In the genomic region with DNA sequence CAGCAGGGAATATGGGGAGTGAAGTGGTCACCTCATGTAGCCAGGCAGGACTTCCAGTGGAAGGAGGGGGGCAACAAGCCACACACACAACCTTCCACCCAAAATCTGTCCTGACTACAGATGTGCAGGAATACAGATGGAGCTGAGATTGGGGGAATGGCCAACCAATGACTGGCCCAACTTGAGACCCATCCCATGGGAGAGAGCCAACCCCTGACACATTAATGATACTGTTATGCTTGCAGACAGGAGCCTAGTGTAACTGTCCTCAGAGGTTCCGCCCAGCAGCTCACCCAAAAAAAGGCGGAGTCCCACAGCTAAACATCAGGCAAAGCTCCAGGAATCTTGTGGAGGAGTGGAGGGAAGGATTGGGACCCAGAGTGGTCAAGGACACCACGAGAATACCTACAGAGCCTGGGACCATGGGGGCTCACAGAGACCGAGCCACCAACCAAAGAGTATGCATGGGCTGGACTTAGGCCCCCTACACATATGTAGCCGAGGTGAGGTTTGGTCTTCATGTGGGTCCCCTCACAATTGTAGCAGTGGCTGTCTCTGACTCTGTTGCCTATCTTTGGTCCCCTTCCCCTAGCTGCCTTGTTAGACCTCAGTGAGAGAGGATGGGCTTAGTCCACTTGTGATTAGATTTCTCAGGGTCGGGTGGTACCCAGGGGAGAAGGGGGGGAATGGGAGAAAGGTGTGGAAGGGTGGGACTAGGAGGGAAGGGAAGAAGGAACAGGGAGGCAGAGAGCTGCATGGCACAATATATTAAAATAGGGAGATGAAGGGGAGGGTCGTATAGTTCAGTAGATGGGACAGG, we compare ENCODE assay signal across 9 mouse cellular contexts. TPM values are rescaled to one million over a fixed set of nuclear protein-coding genes. Genes with fewer than 3 reads are reported as not detected.
DNase-seq lines count a peak whose midpoint lies in the region; ATAC-seq and TF ChIP-seq lines count a peak whose summit lies in the region.
"Had no signal": no experiment of that assay in that cellular context is flagged by ENCODE, and none has a peak within 500 bp of the region (broad histone marks: within the 10 kb centered on the region; RNA-seq: fewer than 3 reads in every experiment).

No protein-coding gene starts in this region.

- H3K4me3 ChIP-seq in kidney, postnatal 0 days (replicated peaks; ENCODE audit: low read depth, low read length), result no peak overlapping the region
- H3K4me3 ChIP-seq in forebrain, embryonic 12.5 days (replicated peaks), result no peak overlapping the region; the same call in 1 of the 2 replicates
- no peak overlapping the region for H3K4me3 ChIP-seq in intestine, postnatal 0 days (ENCODE audit: low read depth, low read length)
- no peak overlapping the region for H3K4me3 ChIP-seq in neural tube, embryonic 12.5 days

- H3K4me1 ChIP-seq in kidney, postnatal 0 days (replicated peaks; ENCODE audit: insufficient read depth, low read length), result no peaks in the 10 kb centered on the region
- H3K4me1 ChIP-seq in forebrain, embryonic 12.5 days, result peaks cover 5% of the 10 kb centered on the region; the same call in 1 of the 2 replicates
- H3K4me1 ChIP-seq in intestine, postnatal 0 days (replicated peaks; ENCODE audit: control insufficient read depth, insufficient read depth, low read length), result no peaks in the 10 kb centered on the region
- no peaks in the 10 kb centered on the region for H3K4me1 ChIP-seq in neural tube, embryonic 12.5 days

- no peaks in the 10 kb centered on the region for H3K27me3 ChIP-seq in kidney, postnatal 0 days (ENCODE audit: insufficient read depth, low read length)
- H3K27me3 ChIP-seq in forebrain, embryonic 12.5 days, result peaks cover 37% of the 10 kb centered on the region
- H3K27me3 ChIP-seq in intestine, postnatal 0 days (replicated peaks; ENCODE audit: control insufficient read depth, insufficient read depth, low read length), result no peaks in the 10 kb centered on the region
- H3K27me3 ChIP-seq in neural tube, embryonic 12.5 days (replicated peaks), result 0 out of 2 replicates have a peak, but pooled peaks cover 4% of the 10 kb centered on the region

- H3K4me2 ChIP-seq in kidney, postnatal 0 days (ENCODE audit: low read length), result peak overlapping the region; percentile 50; the same call in 1 of the 2 replicates
- peak overlapping the region; percentile 45 for H3K4me2 ChIP-seq in forebrain, embryonic 12.5 days
- H3K4me2 ChIP-seq in intestine, postnatal 0 days (replicated peaks; ENCODE audit: low read depth), result peak overlapping the region; percentile 57
- peak overlapping the region; percentile 52 for H3K4me2 ChIP-seq in neural tube, embryonic 12.5 days (replicated peaks)

- 55% methylated on average over 7 of the region's 7 CpGs for WGBS in kidney, postnatal 0 days
- WGBS in forebrain, embryonic 12.5 days, result 64% methylated on average over 7 of the region's 7 CpGs
- WGBS in intestine, postnatal 0 days, result 56% methylated on average over 7 of the region's 7 CpGs
- 62% methylated on average over 7 of the region's 7 CpGs for WGBS in neural tube, embryonic 12.5 days

- no peak for DNase-seq in kidney, postnatal 0 days (ENCODE audit: low spot score)
- no peak for DNase-seq in kidney, adult 11 months
- DNase-seq in cerebellum, postnatal 25 days, result no peak
- DNase-seq in layer of hippocampus, adult 11-12 months (ENCODE audit: low spot score), result no peak
- no peak for DNase-seq in right cerebral cortex, postnatal 10 days (ENCODE audit: low spot score in 2 of 2)

- peak overlapping the region; percentile 54 for H3K27ac ChIP-seq in kidney, postnatal 0 days
- no peak overlapping the region for H3K27ac ChIP-seq in forebrain, embryonic 12.5 days
- no peak overlapping the region for H3K27ac ChIP-seq in intestine, postnatal 0 days (ENCODE audit: low read depth, low read length)
- H3K27ac ChIP-seq in neural tube, embryonic 12.5 days, result no peak overlapping the region

- H3K36me3 ChIP-seq in kidney, postnatal 0 days (ENCODE audit: insufficient read depth, low read length), result no peaks in the 10 kb centered on the region
- H3K36me3 ChIP-seq in forebrain, embryonic 12.5 days (replicated peaks), result no peaks in the 10 kb centered on the region
- H3K36me3 ChIP-seq in intestine, postnatal 0 days (ENCODE audit: control insufficient read depth, insufficient read depth), result no peaks in the 10 kb centered on the region
- no peaks in the 10 kb centered on the region for H3K36me3 ChIP-seq in neural tube, embryonic 12.5 days

- ATAC-seq in kidney, postnatal 0 days (replicated peaks; ENCODE audit: low FRiP score, low read depth), result no peak
- ATAC-seq in forebrain, embryonic 12.5 days (ENCODE audit: low FRiP score), result no peak
- ATAC-seq in intestine, postnatal 0 days, result 0 out of 2 replicates have a peak, but pooled peaks have one; percentile 10
- ATAC-seq in neural tube, embryonic 12.5 days (ENCODE audit: low FRiP score, low read depth), result 0 out of 2 replicates have a peak, but pooled peaks have one; percentile 13

- H3K9ac ChIP-seq in kidney, postnatal 0 days (ENCODE audit: low read depth, low read length), result no peak overlapping the region
- no peak overlapping the region for H3K9ac ChIP-seq in forebrain, embryonic 12.5 days
- no peak overlapping the region for H3K9ac ChIP-seq in intestine, postnatal 0 days (ENCODE audit: low read depth, low read length)
- H3K9ac ChIP-seq in neural tube, embryonic 12.5 days, result no peak overlapping the region

- no peak for TF ChIP-seq CTCF in kidney, postnatal 0 days (IDR thresholded peaks at IDR 0.05; ENCODE audit: low read depth)
- TF ChIP-seq CTCF in intestine, postnatal 0 days (IDR thresholded peaks at IDR 0.05; ENCODE audit: low read depth), result no peak

- H3K9me3 ChIP-seq in kidney, postnatal 0 days (replicated peaks; ENCODE audit: low read length), result no peaks in the 10 kb centered on the region
- H3K9me3 ChIP-seq in forebrain, embryonic 12.5 days, result peaks cover 2% of the 10 kb centered on the region; the same call in 1 of the 2 replicates
- H3K9me3 ChIP-seq in intestine, postnatal 0 days (ENCODE audit: control insufficient read depth), result no peaks in the 10 kb centered on the region
- no peaks in the 10 kb centered on the region for H3K9me3 ChIP-seq in neural tube, embryonic 12.5 days

RNA-seq across cellular contexts. Expression of a gene that starts 39.9 kb away (rescaled TPM):
- polyA plus RNA-seq in kidney, postnatal 0 days (2015; fragmentation: Nextera tagmentation; extraction: Ambion mirVana), result 0.37 and 0.51 TPM in 2 replicates
- 0.79 and 1.6 TPM in 2 replicates for polyA plus RNA-seq in forebrain, embryonic 12.5 days (2016; fragmentation: Nextera tagmentation; extraction: Ambion mirVana)
- polyA plus RNA-seq in intestine, postnatal 0 days (2015; fragmentation: Nextera tagmentation; extraction: Ambion mirVana), result 0.05 and 0.10 TPM in 2 replicates
- 0.41 and 0.55 TPM in 2 replicates for polyA plus RNA-seq in neural tube, embryonic 12.5 days (2016; fragmentation: Nextera tagmentation; extraction: Ambion mirVana)
- polyA plus RNA-seq: large intestine, adult 2 months had no signal

RNA-seq across cellular contexts. Expression of a gene that starts 40.2 kb away (rescaled TPM):
- polyA plus RNA-seq in kidney, postnatal 0 days (2015; fragmentation: Nextera tagmentation; extraction: Ambion mirVana), result 13.4 and 14.5 TPM in 2 replicates
- 17.0 and 18.1 TPM in 2 replicates for polyA plus RNA-seq in forebrain, embryonic 12.5 days (2016; fragmentation: Nextera tagmentation; extraction: Ambion mirVana)
- polyA plus RNA-seq in intestine, postnatal 0 days (2015; fragmentation: Nextera tagmentation; extraction: Ambion mirVana), result 3.6 TPM in 2 replicates
- 67.0 and 74.2 TPM in 2 replicates for polyA plus RNA-seq in neural tube, embryonic 12.5 days (2016; fragmentation: Nextera tagmentation; extraction: Ambion mirVana)

Comparison
In these comparisons a context has a peak if more than half of its experiments do, and no peak if none do; other contexts are left out.
1. ATAC-seq: peak in intestine, postnatal 0 days (single experiment) and neural tube, embryonic 12.5 days (single experiment); none in kidney, postnatal 0 days (single experiment) and forebrain, embryonic 12.5 days (single experiment).
2. Peak in every context shown above with its lines, with median percentiles within 50 percentile points of each other: H3K4me2 ChIP-seq.